Mouse (Mus musculus) mouse embryonic stem cell (cell line): ENCODE data around the gene Elavl3.

ENCODE experiments used
- in situ Hi-C, 2 experiments: fragments of 300-500 bp; cut with MboI; formaldehyde crosslinking; loops; 1 replicate in 1 of 2; 3 replicates in 1 of 2; pipeline ENCODE4 v1.14.3; 2019 to 2020; ENCODE audit warnings: low sequenced_read_pairs in 2 of 2, low pct_unique_long_range_greater_than_20kb in 1 of 2, mixed read lengths in 1 of 2; ENCODE audit not compliant: unreplicated experiment in 1 of 2

The Elavl3 gene

DNA sequence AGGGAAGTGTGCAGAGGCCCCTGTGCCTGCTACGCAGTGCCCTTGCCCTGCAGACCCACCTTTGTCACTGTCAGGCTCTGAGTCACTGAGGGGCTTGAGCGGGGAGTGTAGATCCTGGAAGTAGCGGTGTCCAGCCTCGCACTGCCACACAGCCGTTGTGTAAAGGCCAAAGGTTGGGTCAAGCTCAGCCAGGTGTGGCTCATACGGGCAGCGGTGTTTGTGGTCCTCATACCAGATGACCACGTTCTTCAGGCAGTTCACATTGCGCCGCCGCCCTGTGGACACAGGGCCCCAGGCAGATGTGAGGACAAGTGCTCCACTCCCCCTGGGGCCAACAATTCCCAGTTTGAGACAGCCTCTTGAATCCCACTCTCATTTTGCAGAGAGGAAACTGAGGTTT, 13.8 kb upstream of the Elavl3 start:
- in situ Hi-C loops, result no loop called here

DNA sequence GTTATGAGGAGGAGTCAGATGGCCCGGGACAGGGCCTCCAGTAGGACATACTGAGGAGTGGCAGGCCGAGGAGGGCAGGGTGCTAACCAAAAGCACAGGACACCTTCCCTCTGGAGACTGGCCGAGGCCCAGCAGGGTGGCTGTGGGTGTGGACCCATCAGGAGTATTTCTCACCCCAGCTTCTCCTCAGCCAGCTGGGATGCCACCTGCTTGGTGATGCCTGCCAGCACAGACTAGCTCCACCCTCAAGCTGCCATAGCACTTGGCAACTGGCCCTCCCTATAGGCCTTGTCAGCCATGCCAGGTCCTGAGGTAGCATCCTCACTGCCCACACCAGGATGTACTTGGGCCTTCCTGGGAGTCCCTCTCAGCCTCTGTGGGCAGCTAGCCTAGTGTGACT, 12.5 kb upstream of the Elavl3 start:
- in situ Hi-C loops, result no loop called here

DNA sequence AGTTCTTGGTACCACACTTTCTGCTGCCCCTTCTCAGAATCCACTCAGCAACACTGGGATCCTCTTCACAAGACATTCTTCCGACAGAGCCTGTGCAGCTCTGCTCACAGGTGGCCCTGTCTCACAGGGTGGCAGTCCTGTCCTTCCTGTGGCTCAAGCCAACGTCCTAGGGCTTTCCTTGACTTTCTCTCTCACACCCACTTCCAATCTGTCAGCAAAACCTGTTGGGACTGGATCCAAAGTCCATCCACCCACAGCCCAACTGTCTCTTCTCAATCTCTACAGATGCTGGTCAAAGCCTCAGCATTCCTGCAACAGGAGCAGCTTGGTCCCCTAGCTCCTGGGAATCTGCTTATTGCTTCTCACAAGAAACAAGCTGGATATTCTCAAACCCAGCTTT, 9.5 kb upstream of the Elavl3 start:
- in situ Hi-C loops, result no loop called here

DNA sequence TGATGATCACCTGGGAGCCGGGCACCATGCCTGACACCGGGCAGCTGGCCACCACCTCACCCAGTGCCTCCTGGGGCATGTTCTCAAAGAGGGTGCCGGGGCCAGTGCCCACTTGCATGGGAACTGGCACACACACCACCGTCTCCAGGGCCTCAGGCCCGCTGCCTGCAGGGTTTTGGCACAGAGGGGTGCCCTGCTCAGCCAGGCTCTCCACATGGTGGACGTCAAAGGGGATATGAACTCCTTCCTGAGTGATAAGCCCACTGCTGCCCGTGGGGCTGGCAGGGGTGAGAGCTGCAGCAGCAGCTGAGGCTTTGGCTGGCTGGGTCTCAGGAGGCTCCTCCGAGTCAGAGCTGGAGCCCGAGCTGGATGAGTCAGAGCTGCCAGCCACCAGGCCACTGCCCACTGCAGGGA, 6.2 kb upstream of the Elavl3 start:
- in situ Hi-C loops, result no loop called here

DNA sequence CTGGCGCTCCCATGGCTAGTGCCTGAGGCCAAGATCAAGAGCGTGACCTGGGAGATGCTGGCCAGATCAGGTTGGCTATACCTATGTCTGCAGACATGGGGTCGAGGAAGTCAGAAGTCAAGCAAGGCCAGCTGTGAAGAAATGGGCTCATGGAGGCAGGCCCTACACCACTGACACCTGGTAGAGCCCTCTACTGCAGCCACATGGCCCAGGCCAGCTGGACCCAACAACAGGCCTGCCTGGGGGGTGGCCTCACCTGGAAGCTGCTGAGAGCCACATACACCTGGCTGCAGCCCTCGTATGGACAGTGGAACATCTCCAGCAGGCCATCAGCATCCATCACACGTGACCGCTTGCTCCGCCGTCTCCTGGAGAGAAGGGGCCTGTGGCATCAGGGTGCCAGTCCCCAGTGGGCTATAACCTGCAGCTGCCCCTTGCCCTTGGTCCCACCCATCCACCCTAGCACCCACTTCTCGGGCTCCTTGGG, 5.3 kb upstream of the Elavl3 start:
- in situ Hi-C loops, result no loop called here

DNA sequence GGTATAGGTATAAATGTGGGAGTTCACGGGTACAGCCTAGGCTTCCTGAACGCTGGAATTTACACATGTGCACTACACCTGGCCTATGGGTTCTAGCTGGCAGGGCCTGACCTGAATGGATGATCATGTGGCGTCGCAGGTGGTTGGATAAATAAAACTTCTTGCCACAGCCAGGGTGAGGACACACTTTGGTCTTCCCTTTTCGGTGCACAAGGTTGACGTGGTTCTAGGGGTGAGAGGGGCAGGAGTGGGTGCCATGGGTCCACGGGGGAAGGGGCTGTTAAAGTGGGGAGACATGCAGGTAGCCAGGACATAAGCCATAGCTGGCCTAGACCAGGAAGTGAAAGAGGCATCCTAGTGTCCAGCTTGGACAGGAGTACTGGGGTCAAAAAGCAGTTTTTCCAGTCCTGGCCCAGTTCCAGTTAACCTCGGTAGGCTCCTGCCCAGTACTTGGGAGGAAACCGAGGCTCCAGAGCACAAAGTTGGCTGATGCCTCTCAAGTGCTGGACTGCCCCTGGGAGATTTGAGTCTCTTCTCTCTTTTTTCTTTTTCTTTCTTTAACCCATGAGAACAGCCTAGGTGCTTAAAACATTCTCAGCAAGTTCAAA, 4.6 kb upstream of the Elavl3 start:
- in situ Hi-C loops, result no loop called here

DNA sequence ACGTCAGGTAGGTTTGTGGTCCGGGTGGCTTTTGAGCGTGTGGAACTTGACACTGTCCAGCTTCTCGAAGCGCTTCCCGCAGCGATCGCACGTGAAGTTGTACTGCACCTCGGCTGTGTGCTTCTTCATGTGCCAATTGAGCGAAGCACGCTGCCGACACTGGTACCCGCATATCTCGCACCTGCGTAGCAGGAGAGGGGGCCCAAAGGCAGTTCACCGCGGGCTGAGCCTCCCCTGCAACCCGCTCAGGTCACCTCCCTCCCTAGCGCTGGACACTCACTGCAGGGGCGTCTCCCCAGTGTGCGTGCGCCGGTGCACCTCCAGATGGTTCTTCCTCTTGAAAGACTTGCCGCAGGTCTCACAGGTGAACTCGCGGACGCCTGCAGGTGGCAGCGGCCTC, 3.9 kb upstream of the Elavl3 start:
- in situ Hi-C loops, result no loop called here

DNA sequence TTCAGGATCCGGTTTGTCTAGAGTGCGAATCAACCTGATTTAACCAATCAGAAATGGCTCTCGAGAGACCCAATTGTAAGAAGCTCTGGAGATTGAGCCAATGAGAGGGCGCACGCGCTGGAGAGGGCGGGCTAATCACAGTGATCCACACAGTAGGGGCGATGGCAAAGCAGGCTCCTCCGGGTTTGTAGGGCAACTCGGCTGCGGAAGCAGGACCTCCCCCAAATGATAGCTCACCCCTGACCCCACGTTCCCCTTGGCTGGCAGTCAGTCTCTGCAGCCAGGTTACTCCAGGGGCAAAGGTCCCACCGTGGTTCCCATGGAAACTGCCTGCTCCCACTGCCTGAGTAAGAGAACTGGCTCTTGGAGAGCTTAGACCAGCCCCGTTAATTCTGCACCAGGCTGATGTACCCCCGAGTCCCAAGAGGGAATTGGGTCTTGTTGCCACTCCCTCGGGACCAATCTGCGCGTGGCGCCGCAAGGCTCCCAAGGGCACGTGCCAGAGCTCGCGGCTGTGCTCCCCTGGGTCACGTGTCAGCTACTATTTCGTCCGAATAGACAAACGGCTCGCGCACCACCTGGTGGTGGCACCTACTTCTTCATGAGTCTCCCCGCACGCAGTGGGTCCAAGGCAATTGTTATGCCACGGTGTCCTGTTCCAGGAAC, 2.7 kb upstream of the Elavl3 start:
- in situ Hi-C loops, result loop anchor here in 1 of 2 experiments (5.0 kb wide), 1 partner anchor 77 kb away; no protein-coding TSS in a partner anchor

DNA sequence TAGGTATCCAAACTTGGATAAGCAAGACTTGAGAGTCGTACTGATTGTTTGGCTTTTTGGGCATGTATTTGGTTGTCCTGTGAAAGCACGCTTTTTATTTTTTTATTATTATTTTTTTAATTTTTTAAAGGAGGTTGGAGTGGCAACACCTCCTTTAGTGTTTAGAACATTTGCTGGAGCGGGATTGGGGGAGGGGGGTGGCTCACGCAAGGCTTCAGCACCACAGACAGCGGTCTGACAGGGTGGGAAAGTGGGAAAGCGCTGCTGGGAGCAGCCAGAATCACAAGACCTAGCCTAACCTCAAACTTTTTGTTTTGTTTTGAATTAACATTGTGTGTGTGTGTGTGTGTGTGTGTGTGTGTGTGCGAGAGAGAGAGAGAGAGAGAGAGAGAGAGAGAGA, 1.8 kb upstream of the Elavl3 start:
- in situ Hi-C loops, result loop anchor here in 1 of 2 experiments (5.0 kb wide), 1 partner anchor 76 kb away; no protein-coding TSS in a partner anchor

DNA sequence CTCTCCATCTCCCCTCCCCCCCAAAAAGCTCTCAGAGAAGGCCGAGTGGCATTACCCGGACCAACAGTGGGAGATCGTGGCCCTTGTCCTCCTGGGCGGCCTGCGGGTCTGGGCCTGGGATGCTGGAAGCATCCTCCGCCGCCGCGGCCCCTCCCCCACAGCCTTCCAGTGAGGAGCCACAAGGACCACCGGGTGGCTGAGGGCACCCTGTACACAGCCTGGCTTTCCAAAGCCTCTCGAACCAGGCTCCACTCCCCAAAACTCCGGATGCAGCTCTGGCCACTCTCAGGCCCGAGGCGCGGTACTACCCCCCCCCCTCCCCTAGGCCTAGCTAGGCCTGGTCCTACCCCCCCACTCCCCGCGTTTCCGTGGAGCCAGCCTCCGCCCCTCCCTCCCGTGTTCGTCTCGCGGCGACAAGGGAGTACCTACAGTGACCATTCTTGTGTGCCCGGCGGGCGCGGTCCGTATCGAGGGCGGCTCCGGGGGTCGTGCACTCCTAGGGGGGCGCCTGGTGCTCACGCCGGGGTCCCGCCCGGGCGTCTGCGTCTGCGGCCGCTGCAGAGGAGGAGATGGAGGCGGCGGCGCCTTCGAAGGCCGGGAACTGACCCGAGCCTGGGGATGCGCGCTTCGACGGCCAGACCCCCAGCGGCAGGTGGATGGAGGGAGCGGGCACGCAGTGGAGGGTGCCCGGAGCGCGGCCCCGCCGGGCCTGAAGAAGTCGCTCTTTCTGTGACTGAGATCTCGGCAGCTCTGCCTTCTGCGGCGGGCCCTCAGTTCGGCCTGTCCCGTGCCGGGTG, 464 bp downstream of the Elavl3 start:
- in situ Hi-C loops, result loop anchor here in 1 of 2 experiments (5.0 kb wide), 1 partner anchor 74 kb away; no protein-coding TSS in a partner anchor

DNA sequence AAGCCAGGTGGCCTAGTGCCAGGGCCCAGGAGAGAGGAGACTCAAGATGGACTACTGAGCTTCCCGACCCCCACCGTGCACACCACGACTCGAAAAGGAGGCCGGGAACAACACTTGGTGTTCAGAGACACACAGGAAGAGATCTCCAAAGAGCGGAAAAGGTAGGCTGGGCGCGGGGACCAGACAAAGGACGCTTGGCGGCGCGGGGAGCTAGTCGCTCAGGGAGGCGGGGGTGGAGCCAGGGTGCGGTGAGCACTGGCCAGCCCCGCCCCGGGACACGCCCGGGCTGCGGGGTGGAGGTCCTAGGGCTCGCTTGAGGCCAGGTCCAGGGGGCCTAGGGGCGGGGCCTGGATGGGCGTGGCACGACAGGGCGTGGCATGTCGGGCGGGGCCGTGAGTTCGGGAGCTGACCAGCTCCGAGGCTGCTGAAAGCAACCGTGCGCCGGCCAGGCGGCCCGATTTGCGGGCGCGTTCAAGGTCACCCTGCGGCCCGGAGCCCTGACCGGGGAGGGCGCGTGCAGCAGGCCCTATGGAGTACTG, 1.4 kb downstream of the Elavl3 start:
- in situ Hi-C loops, result loop anchor here in 1 of 2 experiments (5.0 kb wide), 1 partner anchor 73 kb away; no protein-coding TSS in a partner anchor

DNA sequence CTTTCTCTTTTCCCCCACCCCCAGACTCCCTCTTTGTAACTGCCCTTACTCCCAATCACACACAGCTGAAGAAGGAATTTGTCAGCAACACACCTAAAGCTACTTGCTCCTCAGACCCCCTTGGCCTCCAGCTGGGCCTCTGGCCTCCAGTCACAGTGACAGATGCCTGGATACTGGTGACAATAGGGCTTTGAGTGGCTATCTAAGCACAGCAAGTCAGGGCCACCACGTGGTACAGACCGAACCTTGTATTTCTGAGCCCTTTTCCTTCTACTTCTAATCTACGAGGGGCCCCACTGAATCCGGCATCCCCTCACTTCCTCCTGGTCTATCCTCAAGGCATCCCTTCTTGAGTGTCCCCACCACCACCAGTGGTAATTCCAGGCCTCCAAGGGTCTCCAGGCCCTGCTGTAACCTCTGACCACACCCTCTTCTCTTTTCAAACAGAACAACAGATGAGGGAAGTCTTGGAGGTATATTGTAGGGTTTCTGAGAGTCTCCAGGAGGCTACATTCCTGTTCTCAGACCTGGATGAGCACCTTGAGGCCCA, 2.0 kb downstream of the Elavl3 start:
- in situ Hi-C loops, result loop anchor here in 1 of 2 experiments (5.0 kb wide), 1 partner anchor 72 kb away; no protein-coding TSS in a partner anchor

DNA sequence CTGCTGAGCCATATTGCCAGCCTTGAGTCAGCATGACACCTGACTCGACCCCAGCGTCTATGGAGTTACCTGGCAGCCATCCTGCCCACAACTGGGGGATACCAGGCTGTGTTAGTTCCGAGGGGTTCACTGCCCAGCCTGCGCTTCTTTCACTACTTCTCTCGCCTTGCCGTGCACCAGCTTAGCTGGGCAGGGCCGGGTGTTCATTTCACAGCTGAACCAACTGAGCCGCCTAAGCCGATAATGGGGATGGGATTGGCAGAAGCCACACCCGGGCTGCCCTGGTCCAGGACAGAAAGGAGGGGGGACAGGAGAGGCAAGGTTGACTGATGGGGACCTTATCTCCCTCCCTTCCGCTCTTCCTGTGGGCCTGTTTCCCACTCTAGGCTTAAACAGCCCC, 2.5 kb downstream of the Elavl3 start:
- in situ Hi-C loops, result no loop called here

DNA sequence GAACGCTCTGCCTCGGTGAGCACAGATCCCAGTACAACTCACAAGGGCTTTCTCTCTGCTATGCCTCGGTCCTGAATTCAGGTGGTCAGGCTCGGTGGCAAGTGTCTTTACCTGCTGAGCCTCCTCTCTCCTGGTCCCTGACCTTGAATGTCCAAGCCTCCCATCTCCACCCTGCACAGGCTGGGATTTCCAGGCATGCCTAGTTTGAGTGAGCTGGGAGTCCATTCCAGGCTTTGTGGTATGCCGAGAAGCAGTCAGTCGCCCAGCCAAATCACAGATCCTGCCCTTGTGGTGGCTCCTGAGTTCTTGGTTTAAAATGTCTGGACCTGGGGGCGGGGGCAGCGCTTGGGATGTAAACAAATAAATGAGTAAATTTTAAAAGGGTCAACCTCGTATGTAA, 4.5 kb downstream of the Elavl3 start:
- in situ Hi-C loops, result no loop called here

DNA sequence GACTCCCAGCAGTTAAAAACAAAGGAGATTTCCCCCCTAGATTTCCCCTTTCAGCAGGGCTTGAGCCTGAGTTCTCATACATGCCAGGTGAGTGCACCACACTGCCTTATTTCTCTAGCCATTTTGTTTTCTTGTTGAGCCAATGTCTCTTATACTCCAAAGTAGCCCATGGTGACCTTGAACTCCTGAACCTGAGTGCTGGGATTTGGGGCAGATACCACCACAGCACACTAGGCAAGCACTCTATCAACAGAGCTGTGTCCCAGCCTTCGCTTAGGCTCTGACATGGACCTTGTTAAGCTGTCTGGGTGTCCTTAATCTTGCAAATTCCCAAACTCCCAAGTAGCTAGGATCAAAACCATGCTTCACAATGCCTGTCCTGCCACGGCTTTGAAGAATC, 10.0 kb downstream of the Elavl3 start:
- in situ Hi-C loops, result loop anchor here in 1 of 2 experiments (5.0 kb wide), 1 partner anchor 40 kb away; the partner anchor contains the start of genes Ccdc151 and Prkcsh

DNA sequence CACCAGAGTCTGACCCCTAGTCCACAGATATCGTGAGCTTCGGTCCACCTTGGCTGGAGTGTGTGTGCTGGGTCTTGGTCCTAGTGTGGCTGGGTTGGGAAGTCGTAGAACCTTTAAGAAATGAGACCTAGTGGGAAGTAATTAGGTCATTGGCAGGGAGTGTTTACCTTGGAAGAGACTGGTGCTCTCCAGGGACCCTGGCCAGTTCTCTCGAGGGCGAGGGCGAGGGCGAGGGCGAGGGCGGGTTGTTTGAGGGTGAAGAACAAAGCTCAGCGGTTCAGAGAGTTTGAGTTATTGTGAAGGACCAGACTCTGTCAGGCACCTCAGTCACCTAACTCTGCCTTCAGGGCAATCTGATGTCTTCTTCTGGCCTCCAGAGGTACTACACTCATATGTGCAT, 14.0 kb downstream of the Elavl3 start:
- in situ Hi-C loops, result no loop called here

DNA sequence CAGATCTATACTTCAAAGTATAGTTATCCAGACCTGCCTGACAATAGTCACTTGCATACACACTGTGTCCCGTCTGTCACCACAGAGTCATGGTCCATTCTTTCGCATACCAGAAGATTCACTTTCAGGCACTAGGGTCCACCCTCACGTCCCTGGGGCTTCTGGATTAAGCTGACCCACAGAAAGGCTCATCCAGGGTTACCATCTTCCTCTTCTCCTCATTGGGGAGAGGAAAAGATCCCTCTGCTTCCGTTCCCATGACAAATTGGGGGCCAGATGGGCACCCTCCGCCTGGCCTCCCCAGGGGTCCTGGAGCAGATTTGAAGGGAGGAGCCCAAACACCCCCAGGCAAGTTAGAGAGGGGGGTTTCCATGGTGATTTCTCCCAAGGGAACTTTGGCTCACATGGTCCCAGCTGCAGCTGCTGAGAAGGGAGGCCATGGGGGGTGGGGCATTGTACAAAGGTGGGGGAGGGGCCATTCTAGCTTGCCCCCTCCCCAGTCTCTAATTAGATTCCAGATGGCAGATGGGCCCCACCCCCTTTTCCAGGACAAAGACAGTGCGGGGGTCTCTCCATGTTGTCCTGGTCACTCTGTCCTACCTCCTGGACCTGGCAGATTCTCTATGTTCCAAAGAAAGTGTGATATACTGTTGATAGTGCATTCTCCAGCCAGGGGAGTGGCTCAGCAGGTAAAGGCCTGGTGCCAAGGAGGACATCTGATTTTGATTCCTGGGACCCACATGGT, 16.4 kb downstream of the Elavl3 start:
- in situ Hi-C loops, result no loop called here

DNA sequence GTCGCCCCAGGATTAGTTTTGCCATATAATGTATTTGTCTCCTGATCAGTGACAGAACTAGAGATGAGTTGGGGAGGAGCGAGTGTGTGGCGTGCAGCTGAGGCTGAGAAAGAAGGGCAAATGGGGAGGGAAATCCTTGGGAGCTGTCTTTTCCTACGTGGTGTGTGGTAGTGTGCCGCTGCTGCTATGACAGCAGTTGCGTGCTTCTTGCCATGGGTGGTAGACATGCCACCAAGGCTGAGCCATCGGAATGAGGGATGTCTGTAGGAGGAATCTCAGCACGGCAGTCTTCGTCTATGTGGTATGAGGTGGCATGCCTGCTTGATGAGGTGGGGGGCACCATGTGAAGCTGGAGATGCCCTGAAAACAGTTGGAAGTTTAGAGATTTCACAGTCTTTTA, 21.4 kb downstream of the Elavl3 start:
- in situ Hi-C loops, result no loop called here
